Mouse (Mus musculus) G1E (cell line): ENCODE data around the gene H6pd. TPM values are rescaled to one million over a fixed set of nuclear protein-coding genes. Genes with fewer than 3 reads are reported as not detected.

Experiments used
- ATAC-seq: 2 replicates; pipeline ENCODE4 v1.8.0; 2016; ENCODE audit warnings: mild to moderate bottlenecking; ENCODE audit not compliant: insufficient number of reproducible peaks, poor library complexity, low FRiP score, severe bottlenecking; ENCODE audit errors: extremely low read depth
- DNase-seq: peaks from one replicate; pipeline ENCODE4 v3.0.0; 2012; ENCODE audit warnings: low spot score
- H3K27me3 ChIP-seq: 2 replicates; pipeline ENCODE4 v1.6.1; 2012; ENCODE audit warnings: mild to moderate bottlenecking, low read length, inconsistent platforms; ENCODE audit not compliant: insufficient read depth
- H3K36me3 ChIP-seq: replicated peaks from 2 replicates; pipeline ENCODE3; 2012; ENCODE audit warnings: mild to moderate bottlenecking, inconsistent platforms
- H3K4me1 ChIP-seq: 2 replicates; pipeline ENCODE4 v1.6.1; 2012; ENCODE audit warnings: low read depth, low read length, inconsistent platforms, mixed read lengths; ENCODE audit not compliant: insufficient read depth
- H3K4me3 ChIP-seq: 2 replicates; pipeline ENCODE4 v1.5.1; 2012; ENCODE audit warnings: low read depth, mild to moderate bottlenecking, inconsistent platforms, low read length, moderate library complexity, mixed read lengths
- H3K9me3 ChIP-seq: replicated peaks from 2 replicates; pipeline ENCODE4 v1.6.1; 2012; ENCODE audit warnings: inconsistent platforms
- CTCF ChIP-seq: IDR thresholded peaks from 2 replicates; pipeline ENCODE4 v1.5.1; 2012; ENCODE audit warnings: low read depth, low read length, inconsistent platforms, mixed read lengths
- GATA1 ChIP-seq: IDR thresholded peaks from 2 replicates; pipeline ENCODE4 v1.6.1; 2012; ENCODE audit warnings: borderline replicate concordance, low read length, inconsistent platforms, mixed read lengths
- GATA2 ChIP-seq: IDR thresholded peaks from 2 replicates; pipeline ENCODE4 v1.6.1; 2012; ENCODE audit warnings: low read depth, low read length, inconsistent platforms, borderline replicate concordance
- POLR2AphosphoS5 ChIP-seq: IDR thresholded peaks from 2 replicates; pipeline ENCODE4 v1.6.1; 2012; ENCODE audit warnings: low read depth, low read length, inconsistent platforms; ENCODE audit not compliant: insufficient replicate concordance
- TAL1 ChIP-seq: conservative IDR thresholded peaks from 2 replicates; pipeline ENCODE4 v1.6.1; 2012; ENCODE audit warnings: low read depth, low read length, inconsistent platforms, mixed read lengths
- polyA plus RNA-seq: library from polyadenylated mRNA; stranded (reverse); fragments of >175 nt; gene quantifications from 2 replicates; pipeline ENCODE4 v1.2.3, GENCODE M21; 2012
- total RNA-seq, 2 experiments: library from RNA; stranded (forward) in 1 of 2; stranded (reverse) in 1 of 2; fragments of 200-1000 nt in 1 of 2; fragments of >200 nt in 1 of 2; fragmentation: Nextera tagmentation in 1 of 2; gene quantifications; 2 replicates each; pipeline ENCODE4 v1.2.3; 2014 to 2017

The H6pd gene
- total and polyA plus RNA-seq, 3 experiments = 6.4 to 8.3 (median 7.1) TPM

DNA sequence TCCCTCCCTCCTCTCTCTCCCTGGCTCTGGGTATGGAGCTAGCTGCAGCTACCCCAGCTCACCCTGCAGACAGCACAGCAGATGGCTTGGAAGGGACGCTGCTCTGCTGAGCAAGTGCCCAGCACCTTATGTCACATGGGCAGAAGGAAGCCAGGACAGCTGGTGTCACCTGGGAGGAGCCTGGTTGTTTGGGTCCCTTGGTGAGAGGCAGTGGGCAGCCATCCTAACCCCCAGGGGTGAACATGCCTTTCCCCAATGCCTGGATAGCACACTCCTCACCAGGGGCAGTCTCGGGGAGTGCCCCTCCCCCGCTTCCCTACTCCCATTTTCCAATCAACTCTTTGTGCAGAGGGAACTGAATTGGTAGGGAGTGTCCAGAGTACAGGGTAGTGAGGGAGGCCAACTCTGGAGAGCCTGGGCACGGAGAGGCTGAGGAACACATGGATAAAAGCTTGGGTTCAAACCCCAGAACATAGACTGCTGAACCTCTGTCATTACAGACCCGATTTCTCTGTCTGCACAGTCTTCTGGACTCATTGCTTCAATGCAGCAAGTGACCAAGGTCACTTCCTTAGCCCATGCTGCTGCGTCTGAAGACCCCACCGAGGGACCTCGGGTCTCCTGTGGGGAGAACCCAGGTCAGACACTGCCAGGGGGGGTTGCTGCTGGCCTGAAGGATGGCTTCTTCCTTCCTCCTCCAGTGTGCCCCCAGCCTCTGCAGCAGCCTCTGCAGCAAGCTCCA is 18.4 kb downstream of the H6pd start:
- Histone ChIP-seq H3K4me3 (peak overlapping the region; percentile 54; the same call in 1 of the 2 replicates), H3K9me3 (no peaks in the 10 kb centered on the region), H3K36me3 (peaks cover 63% of the 10 kb centered on the region), H3K27me3 (no peaks in the 10 kb centered on the region), H3K4me1 (peaks cover 37% of the 10 kb centered on the region)
- TF ChIP-seq GATA1 (no peak), GATA2 (no peak), TAL1 (no peak), CTCF (no peak), POLR2AphosphoS5 (no peak)
- ATAC-seq (no peak), DNase-seq (no peak)

DNA sequence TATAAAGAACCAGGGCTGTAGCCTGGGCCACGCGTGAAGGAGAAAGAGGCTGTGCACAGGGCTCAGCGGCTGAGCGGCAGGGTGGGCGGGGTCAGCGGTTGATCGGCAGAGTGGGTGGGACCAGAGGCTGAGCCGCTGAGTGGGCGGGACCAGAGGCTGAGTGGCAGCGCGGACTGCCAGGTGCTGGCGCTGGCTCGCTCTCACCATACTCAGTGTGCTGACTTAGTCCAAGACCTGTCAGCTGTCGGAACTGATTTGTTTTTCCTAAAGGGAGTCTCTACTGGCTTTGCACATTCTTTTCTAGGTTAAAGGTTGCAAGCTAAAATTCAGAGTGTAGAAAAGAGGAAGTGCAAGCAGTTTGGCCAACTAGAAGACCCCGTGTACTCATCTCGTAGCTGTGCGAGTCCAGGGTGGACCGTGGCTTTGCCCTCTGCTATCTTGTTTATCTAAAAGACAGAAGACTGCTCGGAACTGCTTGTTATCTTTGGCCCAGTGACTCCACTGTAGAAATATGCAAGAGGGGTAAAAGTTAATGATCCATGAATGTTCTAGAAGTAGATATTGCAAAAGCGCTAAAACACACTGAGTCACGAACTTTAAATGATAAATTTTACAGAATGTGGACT is 19.8 kb downstream of the H6pd start:
- peaks cover 37% of the 10 kb centered on the region for H3K4me1 ChIP-seq
- peak overlapping the region; percentile 65; the same call in 1 of the 2 replicates for H3K4me3 ChIP-seq
- TF ChIP-seq CTCF = no peak
- no peak for TF ChIP-seq GATA1
- TF ChIP-seq GATA2 = no peak
- no peak for TF ChIP-seq TAL1
- TF ChIP-seq POLR2AphosphoS5 = no peak
- no peaks in the 10 kb centered on the region for H3K27me3 ChIP-seq
- H3K9me3 ChIP-seq = no peaks in the 10 kb centered on the region
- peak; percentile 61 for DNase-seq
- peaks cover 66% of the 10 kb centered on the region for H3K36me3 ChIP-seq
- peak; percentile 74 for ATAC-seq

DNA sequence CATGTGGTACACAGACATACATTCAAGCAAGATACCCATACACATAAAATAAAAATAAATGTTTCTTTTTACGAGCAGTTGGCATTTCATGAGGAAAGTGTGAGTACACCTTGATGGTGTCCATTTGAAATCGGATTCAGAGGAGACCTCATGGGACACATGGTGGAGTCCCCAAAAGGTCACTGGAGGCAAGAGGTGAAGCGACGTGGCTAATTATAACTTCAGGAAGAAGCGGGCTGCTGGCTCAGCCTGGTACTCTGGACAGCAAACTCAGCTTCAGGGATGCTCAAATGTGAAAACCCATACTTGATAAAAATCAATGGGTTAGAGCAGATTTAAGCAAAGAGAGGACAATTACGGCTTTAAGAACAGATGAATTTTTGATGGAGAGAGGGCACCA is 20.5 kb downstream of the H6pd start:
- Histone ChIP-seq H3K4me3 (peak overlapping the region; percentile 65; the same call in 1 of the 2 replicates), H3K36me3 (peaks cover 66% of the 10 kb centered on the region), H3K9me3 (no peaks in the 10 kb centered on the region), H3K27me3 (no peaks in the 10 kb centered on the region), H3K4me1 (peaks cover 37% of the 10 kb centered on the region)
- TF ChIP-seq GATA1 (no peak), POLR2AphosphoS5 (no peak), TAL1 (no peak), GATA2 (no peak), CTCF (no peak)
- ATAC-seq (no peak), DNase-seq (no peak)

DNA sequence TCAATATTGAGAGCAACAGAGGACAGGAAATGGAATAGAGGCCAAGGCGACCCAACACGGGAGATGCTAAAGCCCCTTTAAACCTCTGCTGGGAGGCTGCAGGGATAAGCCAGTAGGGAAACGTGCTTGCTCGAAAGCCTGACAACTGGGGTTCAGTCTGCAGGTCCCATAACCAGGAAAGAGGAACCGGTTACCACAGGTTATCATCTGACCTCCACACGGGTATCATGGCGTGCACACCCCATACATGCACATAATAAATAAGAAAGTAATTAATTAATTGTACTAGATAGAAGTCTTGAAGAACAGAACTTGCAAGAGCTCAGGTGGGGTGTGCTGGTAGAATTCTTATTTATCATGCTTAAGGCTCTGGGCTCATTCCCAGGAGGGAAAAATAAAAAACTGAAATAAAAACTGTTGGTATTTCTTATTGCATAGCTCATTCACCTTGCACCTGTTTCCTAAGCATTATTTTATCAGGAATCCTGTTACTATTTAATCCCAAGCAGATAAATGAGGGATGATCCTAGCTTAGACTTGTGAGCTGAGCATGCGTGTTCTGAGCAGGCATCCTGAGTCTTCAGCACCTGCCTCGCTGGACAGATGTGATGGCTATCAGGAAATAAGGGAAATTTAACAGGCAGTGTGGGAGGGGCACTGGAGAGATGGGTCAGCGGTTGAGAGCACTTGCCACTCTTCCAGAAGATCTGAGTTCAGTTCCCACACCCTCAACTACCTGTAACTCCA is 22.0 kb downstream of the H6pd start:
- peaks cover 37% of the 10 kb centered on the region for H3K4me1 ChIP-seq
- no peak overlapping the region for H3K4me3 ChIP-seq
- TF ChIP-seq POLR2AphosphoS5 (no peak), GATA1 (no peak), TAL1 (no peak), GATA2 (no peak), CTCF (no peak)
- no peak for ATAC-seq
- no peaks in the 10 kb centered on the region for H3K27me3 ChIP-seq
- no peaks in the 10 kb centered on the region for H3K9me3 ChIP-seq
- DNase-seq = no peak
- H3K36me3 ChIP-seq = peaks cover 67% of the 10 kb centered on the region

DNA sequence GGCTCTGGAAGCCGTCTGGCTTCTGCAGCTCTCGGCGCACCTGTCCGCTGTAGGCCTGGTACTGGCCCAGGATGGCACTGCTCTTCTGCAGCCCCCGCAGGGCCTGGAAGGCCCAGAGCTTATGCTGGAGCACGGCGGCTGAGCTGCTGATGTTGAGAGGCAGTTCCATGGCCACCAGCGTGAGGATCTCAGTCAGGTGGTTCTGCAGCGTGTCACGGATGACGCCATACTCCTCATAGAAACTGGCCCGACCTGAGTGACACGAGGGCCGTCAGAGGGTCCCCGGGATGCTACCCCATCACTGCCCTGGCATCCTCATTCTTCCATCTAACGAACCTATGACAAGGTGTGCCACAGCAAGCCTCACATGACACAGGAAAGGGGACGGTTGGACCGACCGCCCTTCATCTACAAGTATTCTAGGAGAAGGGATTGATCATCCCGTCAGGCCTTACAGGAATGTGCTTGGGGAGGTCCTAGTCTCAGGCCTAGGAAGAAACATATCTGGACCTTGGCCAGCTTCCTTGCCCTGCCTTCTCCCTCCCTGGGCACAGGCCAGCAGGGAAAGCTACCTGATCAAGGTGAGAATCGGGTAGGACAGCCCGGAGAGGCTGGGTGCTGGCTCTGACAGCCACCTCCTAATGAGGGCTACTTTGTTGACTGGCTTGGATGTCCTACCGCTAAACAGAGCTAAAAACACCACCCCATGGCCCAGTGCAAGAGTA is 24.7 kb downstream of the H6pd start:
- TF ChIP-seq CTCF = no peak
- TF ChIP-seq GATA2 = no peak
- no peak for TF ChIP-seq TAL1
- TF ChIP-seq GATA1 = no peak
- TF ChIP-seq POLR2AphosphoS5 = no peak
- no peaks in the 10 kb centered on the region for H3K27me3 ChIP-seq
- H3K4me3 ChIP-seq = no peak overlapping the region
- no peaks in the 10 kb centered on the region for H3K9me3 ChIP-seq
- peaks cover 23% of the 10 kb centered on the region for H3K4me1 ChIP-seq
- no peak for ATAC-seq
- H3K36me3 ChIP-seq = peaks cover 73% of the 10 kb centered on the region
- DNase-seq = no peak
